ENCODE assay signal across 9 mouse cellular contexts in genomic region chr10:30729157-30730096, GRCm38 (mm10).
DNase-seq lines count a peak whose midpoint lies in the region; ATAC-seq and TF ChIP-seq lines count a peak whose summit lies in the region.
"Had no signal": no experiment of that assay in that cellular context is flagged by ENCODE, and none has a peak within 500 bp of the region (broad histone marks: within the 10 kb centered on the region; RNA-seq: fewer than 3 reads in every experiment).

No protein-coding gene starts in this region.

- TF ChIP-seq CTCF in lung, embryonic 14.5 days (IDR thresholded peaks at IDR 0.05; ENCODE audit: low read depth), result peak; percentile 49

- WGBS in hindbrain, embryonic 11.5 days, result 87% methylated on average over 5 of the region's 5 CpGs
- 79% methylated on average over 5 of the region's 5 CpGs for WGBS in hindbrain, embryonic 10.5 days
- 83% methylated on average over 5 of the region's 5 CpGs for WGBS in lung, embryonic 14.5 days

- no peak for DNase-seq in hindbrain, embryonic 11.5 days (ENCODE audit: low spot score)
- DNase-seq in hindbrain, embryonic 10.5 days (ENCODE audit: low spot score), result no peak
- peak; percentile 81 for DNase-seq in ES-CJ7 (ENCODE audit: low read depth, low spot score)
- no peak for DNase-seq in lung, embryonic 14.5 days
- no peak for DNase-seq in layer of hippocampus, adult 11-12 months (ENCODE audit: low spot score)
- DNase-seq in right cerebral cortex, adult 2 months (ENCODE audit: low spot score in 2 of 2), result no peak
- no peak for DNase-seq in right cerebral cortex, postnatal 25 days

- H3K36me3 ChIP-seq in hindbrain, embryonic 11.5 days (ENCODE audit: control insufficient read depth, insufficient read depth, low read length), result no peaks in the 10 kb centered on the region
- H3K36me3 ChIP-seq in hindbrain, embryonic 10.5 days, result no peaks in the 10 kb centered on the region
- no peaks in the 10 kb centered on the region for H3K36me3 ChIP-seq in lung, embryonic 14.5 days (ENCODE audit: insufficient read depth)
- H3K36me3 ChIP-seq: lung, embryonic 15.5 days had no signal

- no peak overlapping the region for H3K4me2 ChIP-seq in hindbrain, embryonic 11.5 days (replicated peaks; ENCODE audit: low read depth, low read length)
- no peak overlapping the region for H3K4me2 ChIP-seq in lung, embryonic 14.5 days
- H3K4me2 ChIP-seq: lung, embryonic 15.5 days had no signal

- no peak overlapping the region for H3K27ac ChIP-seq in hindbrain, embryonic 11.5 days (ENCODE audit: low read depth, low read length)
- H3K27ac ChIP-seq in hindbrain, embryonic 10.5 days, result no peak overlapping the region
- H3K27ac ChIP-seq in lung, embryonic 14.5 days (ENCODE audit: low read depth), result no peak overlapping the region
- H3K27ac ChIP-seq: lung, embryonic 15.5 days had no signal

- H3K4me3 ChIP-seq in hindbrain, embryonic 11.5 days (ENCODE audit: low read depth, low read length), result no peak overlapping the region
- no peak overlapping the region for H3K4me3 ChIP-seq in hindbrain, embryonic 10.5 days
- H3K4me3 ChIP-seq in lung, embryonic 14.5 days (ENCODE audit: low read depth, low read length), result no peak overlapping the region
- H3K4me3 ChIP-seq: lung, embryonic 15.5 days had no signal

- no peaks in the 10 kb centered on the region for H3K4me1 ChIP-seq in hindbrain, embryonic 11.5 days (replicated peaks; ENCODE audit: control insufficient read depth, insufficient read depth, low read length)
- H3K4me1 ChIP-seq in hindbrain, embryonic 10.5 days (replicated peaks), result no peaks in the 10 kb centered on the region
- H3K4me1 ChIP-seq in lung, embryonic 14.5 days (ENCODE audit: insufficient read depth), result no peaks in the 10 kb centered on the region
- H3K4me1 ChIP-seq: lung, embryonic 15.5 days had no signal

- H3K9me3 ChIP-seq in hindbrain, embryonic 11.5 days (ENCODE audit: control insufficient read depth, low read length), result no peaks in the 10 kb centered on the region
- no peaks in the 10 kb centered on the region for H3K9me3 ChIP-seq in hindbrain, embryonic 10.5 days
- H3K9me3 ChIP-seq in lung, embryonic 14.5 days (ENCODE audit: low read depth, low read length), result no peaks in the 10 kb centered on the region
- H3K9me3 ChIP-seq: lung, embryonic 15.5 days had no signal

- no peaks in the 10 kb centered on the region for H3K27me3 ChIP-seq in hindbrain, embryonic 11.5 days (ENCODE audit: control insufficient read depth, insufficient read depth, low read length)
- H3K27me3 ChIP-seq in hindbrain, embryonic 10.5 days (ENCODE audit: insufficient read depth, poor library complexity, severe bottlenecking), result no peaks in the 10 kb centered on the region
- H3K27me3 ChIP-seq in lung, embryonic 14.5 days (ENCODE audit: insufficient read depth, low read length), result no peaks in the 10 kb centered on the region
- H3K27me3 ChIP-seq: lung, embryonic 15.5 days had no signal

- no peak overlapping the region for H3K9ac ChIP-seq in hindbrain, embryonic 11.5 days (ENCODE audit: low read depth, low read length)
- no peak overlapping the region for H3K9ac ChIP-seq in lung, embryonic 14.5 days
- H3K9ac ChIP-seq: lung, embryonic 15.5 days had no signal

- 0 out of 2 replicates have a peak, but pooled peaks have one; percentile 30 for ATAC-seq in hindbrain, embryonic 11.5 days (ENCODE audit: low FRiP score)
- peak; percentile 69; the same call in 1 of the 2 replicates for ATAC-seq in erythroblast, adult 5-6 weeks (replicated peaks; ENCODE audit: low FRiP score, poor library complexity, severe bottlenecking)
- no peak for ATAC-seq in lung, embryonic 14.5 days (ENCODE audit: insufficient read depth)
